Mouse (Mus musculus) bone marrow macrophage, adult 2 months (primary cell): ENCODE measurements at regions not wholly inside any gene's neighbourhood (a gene's known extent, or its start where the extent isn't known, plus 50 kb on each side); places are given as distances from the start of the nearest gene placed in this dataset.

ENCODE experiments used
- H3K27ac ChIP-seq: 2 replicates; pipeline ENCODE4 v1.5.1; 2012; ENCODE audit warnings: low read depth, low read length; ENCODE audit not compliant: insufficient read depth
- H3K4me1 ChIP-seq: 2 replicates; pipeline ENCODE4 v1.6.1; 2012; ENCODE audit warnings: low read length; ENCODE audit not compliant: control insufficient read depth, insufficient read depth
- H3K4me3 ChIP-seq: 2 replicates; pipeline ENCODE4 v1.5.1; 2012; ENCODE audit warnings: mild to moderate bottlenecking, low read length, moderate library complexity; ENCODE audit not compliant: insufficient read depth
- CTCF ChIP-seq: IDR thresholded peaks from 2 replicates; pipeline ENCODE4 v1.5.1; 2012; ENCODE audit warnings: low read depth, mild to moderate bottlenecking, low read length, moderate library complexity
- POLR2A ChIP-seq: IDR thresholded peaks from 2 replicates; pipeline ENCODE4 v1.6.1; 2012; ENCODE audit warnings: mild to moderate bottlenecking, low read depth, low read length, borderline replicate concordance

GRCm38 (mm10) chrX:57869648-57870047 is 152.9 kb upstream of the Zic3 start:
- Histone ChIP-seq H3K27ac (no peak overlapping the region), H3K4me3 (no peak overlapping the region), H3K4me1 (no peaks in the 10 kb centered on the region)
- TF ChIP-seq CTCF (no peak), POLR2A (no peak)

- no peaks in the 10 kb centered on the region for H3K4me1 ChIP-seq
- TF ChIP-seq POLR2A (no peak), CTCF (no peak)
- H3K4me3 ChIP-seq: no peak overlapping the region
- no peak overlapping the region for H3K27ac ChIP-seq
These were observed 105.8 kb upstream of the Zic3 start for GRCm38 (mm10) chrX:57916705-57917104.

- no peak for TF ChIP-seq POLR2A
- no peak for TF ChIP-seq CTCF
- Histone ChIP-seq H3K4me3 (no peak overlapping the region), H3K27ac (no peak overlapping the region), H3K4me1 (no peaks in the 10 kb centered on the region)
These were observed 104.9 kb upstream of the Zic3 start for GRCm38 (mm10) chrX:57917441-57918145.

- Histone ChIP-seq H3K4me1 (no peaks in the 10 kb centered on the region), H3K4me3 (no peak overlapping the region), H3K27ac (no peak overlapping the region)
- no peak for TF ChIP-seq CTCF
- TF ChIP-seq POLR2A: no peak
These were observed 104.1 kb upstream of the Zic3 start for GRCm38 (mm10) chrX:57918181-57919115.

- Histone ChIP-seq H3K4me1 (no peaks in the 10 kb centered on the region), H3K4me3 (peak overlapping the region; percentile 51), H3K27ac (no peak overlapping the region)
- TF ChIP-seq CTCF (no peak), POLR2A (no peak)
These were observed 102.6 kb upstream of the Zic3 start for GRCm38 (mm10) chrX:57919886-57920285.

GRCm38 (mm10) chrX:57920376-57920775 is 102.1 kb upstream of the Zic3 start:
- H3K27ac ChIP-seq: no peak overlapping the region
- H3K4me3 ChIP-seq: peak overlapping the region; percentile 33
- TF ChIP-seq POLR2A (no peak), CTCF (no peak)

GRCm38 (mm10) chrX:57921294-57921693 is 101.2 kb upstream of the Zic3 start:
- Histone ChIP-seq H3K4me1 (no peaks in the 10 kb centered on the region), H3K4me3 (no peak overlapping the region), H3K27ac (no peak overlapping the region)
- no peak for TF ChIP-seq CTCF
- no peak for TF ChIP-seq POLR2A

More at GRCm38 (mm10) chrX:57920376-57920775, 102.1 kb upstream of the Zic3 start:
- H3K4me1 ChIP-seq: no peaks in the 10 kb centered on the region

- H3K4me3 ChIP-seq: no peak overlapping the region
- TF ChIP-seq POLR2A: no peak
- no peaks in the 10 kb centered on the region for H3K4me1 ChIP-seq
- no peak overlapping the region for H3K27ac ChIP-seq
These were observed 100.6 kb upstream of the Zic3 start for GRCm38 (mm10) chrX:57921821-57922449.

GRCm38 (mm10) chrX:57923836-57924235 is 98.7 kb upstream of the Zic3 start:
- Histone ChIP-seq H3K4me1 (no peaks in the 10 kb centered on the region), H3K4me3 (no peak overlapping the region), H3K27ac (no peak overlapping the region)
- TF ChIP-seq CTCF (no peak), POLR2A (no peak)
